Mouse (Mus musculus): ENCODE measurements around the gene Scgb2b18. TPM values are rescaled to one million over a fixed set of nuclear protein-coding genes. Genes with fewer than 3 reads are reported as not detected.
"Not testable (repeated sequence)": the region's sequence is repeated elsewhere in the genome, so short reads cannot be mapped to it uniquely, and the experiment has no call there.

Scgb2b18 gene
- polyA plus RNA-seq (2014; fragmentation: Nextera tagmentation; extraction: Ambion mirVana) = not detected in 2 replicates

GRCm38 (mm10) chr7:33173764-33174163, at the start of gene Scgb2b18:
TSS of gene Scgb2b18 (minus strand) at chr7:33173864.
- not testable (repeated sequence) for H3K4me1 ChIP-seq (ENCODE audit: control insufficient read depth, insufficient read depth, low read length); H3K27me3 ChIP-seq (replicated peaks; ENCODE audit: control insufficient read depth, insufficient read depth, low read length); H3K9me3 ChIP-seq (ENCODE audit: control insufficient read depth, low read length); H3K27ac ChIP-seq (replicated peaks; ENCODE audit: low read depth, low read length); H3K9ac ChIP-seq (ENCODE audit: low read depth, low read length); ATAC-seq (ENCODE audit: low read depth); H3K4me2 ChIP-seq (ENCODE audit: low read depth, low read length); H3K36me3 ChIP-seq (ENCODE audit: control insufficient read depth, insufficient read depth, low read length); DNase-seq (ENCODE audit: low spot score); H3K4me3 ChIP-seq (ENCODE audit: low read depth, low read length)
- WGBS = 88% methylated on average over 1 of the region's 2 CpGs

GRCm38 (mm10) chr7:33185268-33185667, 11.6 kb upstream of the Scgb2b18 start, which contains the start of gene Scgb1b18:
TSS of gene Scgb1b18 (plus strand) at chr7:33185568.
- H3K4me3 ChIP-seq (ENCODE audit: low read depth, low read length); H3K9ac ChIP-seq (ENCODE audit: low read depth, low read length); H3K4me2 ChIP-seq (ENCODE audit: low read depth, low read length); DNase-seq (ENCODE audit: low spot score); H3K36me3 ChIP-seq (ENCODE audit: control insufficient read depth, insufficient read depth, low read length); H3K27ac ChIP-seq (replicated peaks; ENCODE audit: low read depth, low read length); H3K4me1 ChIP-seq (ENCODE audit: control insufficient read depth, insufficient read depth, low read length); ATAC-seq (ENCODE audit: low read depth); H3K9me3 ChIP-seq (ENCODE audit: control insufficient read depth, low read length); H3K27me3 ChIP-seq (replicated peaks; ENCODE audit: control insufficient read depth, insufficient read depth, low read length): not testable (repeated sequence)
- no CpG with 5 or more reads among the region's 2 CpGs for WGBS

Other genes with a start within 250 kb of the Scgb2b18 start
- not detected in 2 replicates for gene Scgb2b17, start 117.3 kb downstream of the Scgb2b18 start, polyA plus RNA-seq (2014; fragmentation: Nextera tagmentation; extraction: Ambion mirVana)
- gene Scgb1b17, start 110.4 kb downstream of the Scgb2b18 start, polyA plus RNA-seq (2014; fragmentation: Nextera tagmentation; extraction: Ambion mirVana) = not detected in 2 replicates
- not detected in 2 replicates for gene Scgb1b18, start 11.7 kb upstream of the Scgb2b18 start, polyA plus RNA-seq (2014; fragmentation: Nextera tagmentation; extraction: Ambion mirVana)
- gene Scgb2b19, start 106.5 kb upstream of the Scgb2b18 start, polyA plus RNA-seq (2014; fragmentation: Nextera tagmentation; extraction: Ambion mirVana) = not detected in 2 replicates
- gene Scgb1b19, start 113.4 kb upstream of the Scgb2b18 start, polyA plus RNA-seq (2014; fragmentation: Nextera tagmentation; extraction: Ambion mirVana) = not detected in 2 replicates
- not detected in 2 replicates for gene Scgb2b20, start 192.5 kb upstream of the Scgb2b18 start, polyA plus RNA-seq (2014; fragmentation: Nextera tagmentation; extraction: Ambion mirVana)
- not detected in 2 replicates for gene Scgb1b20, start 199.4 kb upstream of the Scgb2b18 start, polyA plus RNA-seq (2014; fragmentation: Nextera tagmentation; extraction: Ambion mirVana)

Data from embryonic facial prominence, embryonic 14.5 days (tissue).